Mouse (Mus musculus): ENCODE results near the gene Nucb1. TPM values are rescaled to one million over a fixed set of nuclear protein-coding genes. Genes with fewer than 3 reads are reported as not detected.
A peak's percentile ranks its signal among the peaks of the same experiment; 100 is the strongest.

Gene Nucb1
- total and polyA plus RNA-seq, 2 experiments: 68.1 to 307 TPM

DNA sequence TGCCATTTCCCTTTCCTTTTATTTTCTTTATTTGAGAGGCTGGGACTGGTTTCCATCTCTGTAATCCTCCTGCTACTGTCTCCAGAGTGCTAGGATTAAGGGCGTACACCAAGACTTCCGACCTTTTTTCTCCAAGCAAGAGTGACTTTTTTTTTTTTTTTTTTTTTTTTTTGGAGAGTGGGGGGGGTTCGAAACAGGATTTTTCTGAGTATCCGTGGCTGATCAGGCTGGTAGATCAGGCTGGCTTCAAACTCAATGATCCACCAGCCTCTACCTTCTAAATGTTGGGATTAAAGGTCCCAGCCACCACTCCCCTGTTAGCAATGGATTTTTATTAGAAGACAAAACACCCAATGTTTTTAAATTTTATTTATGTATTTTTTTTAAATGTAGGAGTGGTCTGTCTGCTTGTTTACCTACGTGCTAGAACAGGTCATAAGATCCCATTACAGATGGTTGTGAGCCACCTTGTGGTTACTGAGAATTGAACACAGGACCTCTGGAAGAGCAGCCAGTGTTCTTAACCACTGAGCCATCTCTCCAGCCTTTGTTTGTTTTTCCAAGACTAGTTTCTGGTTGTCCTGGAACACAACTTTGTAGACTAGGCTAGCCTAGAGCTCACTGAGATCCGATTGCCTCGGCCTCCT lies 16.4 kb upstream of the Nucb1 start:
- 12% methylated on average over 7 of the region's 7 CpGs for WGBS
- Histone ChIP-seq H3K79me2 (ENCODE audit: control insufficient read depth, insufficient read depth, low read length) (peaks cover 8% of the 10 kb centered on the region), H3K36me3 (ENCODE audit: control insufficient read depth, insufficient read depth, low read length) (peaks cover 3% of the 10 kb centered on the region; the same call in 1 of the 2 replicates), H3K4me3 (ENCODE audit: insufficient read depth, low read depth, low read length) (peak overlapping the region; percentile 86), H3K9ac (ENCODE audit: low read depth, low read length) (peak overlapping the region; percentile 57), H3K27ac (replicated peaks; ENCODE audit: insufficient read depth, low read depth, low read length) (peak overlapping the region; percentile 73), H3K4me1 (ENCODE audit: control insufficient read depth, insufficient read depth, low read length) (peaks cover 11% of the 10 kb centered on the region), H3K27me3 (ENCODE audit: control insufficient read depth, insufficient read depth, low read length) (no peaks in the 10 kb centered on the region)
- 0 out of 2 replicates have a peak, but pooled peaks have one; percentile 7 for TF ChIP-seq CTCF (IDR thresholded peaks at IDR 0.05; ENCODE audit: low read depth, low read length)
- TF ChIP-seq POLR2A (IDR thresholded peaks at IDR 0.05; ENCODE audit: extremely low read depth, insufficient read depth, low read length): no peak
- peak; percentile 72 for DNase-seq (ENCODE audit: extremely low read depth, low read depth, low spot score)

DNA sequence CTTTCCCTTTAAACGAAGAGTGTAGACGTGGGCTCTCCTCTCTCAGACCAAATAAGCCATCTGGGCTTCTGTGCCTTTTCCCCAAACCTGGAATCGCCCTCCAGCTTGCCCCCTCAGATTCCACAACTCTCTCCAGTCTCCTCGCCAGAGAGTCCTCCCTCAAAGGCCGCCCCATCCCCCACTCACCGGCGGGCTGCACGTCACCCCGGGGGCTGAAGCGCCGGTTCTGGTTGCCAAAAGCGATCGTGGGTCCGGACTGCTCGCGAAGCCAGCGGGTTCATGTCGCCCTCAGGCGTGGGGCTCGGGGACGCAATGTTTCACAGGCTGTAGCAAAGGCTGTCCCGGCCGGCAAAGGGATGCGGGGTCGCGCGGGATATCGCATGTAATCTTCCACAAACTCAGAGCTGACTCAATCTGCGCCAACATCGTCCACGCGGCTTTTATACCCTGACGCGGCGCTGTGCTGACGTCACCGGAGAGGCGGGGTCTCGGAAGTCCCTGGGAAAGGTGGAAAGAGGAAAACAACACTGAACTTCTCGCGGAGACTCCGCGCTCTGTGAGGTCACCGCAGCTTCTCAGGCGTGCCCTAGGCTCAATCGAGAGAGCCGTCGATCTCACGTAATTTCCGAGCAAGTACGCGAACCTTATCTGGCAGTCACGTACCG lies 15.7 kb upstream of the Nucb1 start, which contains the start of the genes Ppp1r15a and Plekha4:
Gene Ppp1r15a, minus strand, starts transcription at position 460 of the 665 bp plus-strand sequence.
Gene Plekha4, plus strand, starts transcription at position 522 of the 665 bp plus-strand sequence.
- H3K9ac ChIP-seq (ENCODE audit: low read depth, low read length): peak within 1 kb of the TSS; percentile 92
- peak; percentile 90 for DNase-seq (ENCODE audit: extremely low read depth, low read depth, low spot score)
- TF ChIP-seq POLR2A (IDR thresholded peaks at IDR 0.05; ENCODE audit: extremely low read depth, insufficient read depth, low read length) (peak; percentile 95), CTCF (IDR thresholded peaks at IDR 0.05; ENCODE audit: low read depth, low read length) (no peak)
- peak within 1 kb of the TSS; percentile 90 for H3K27ac ChIP-seq (replicated peaks; ENCODE audit: insufficient read depth, low read depth, low read length)
- H3K36me3 ChIP-seq (ENCODE audit: control insufficient read depth, insufficient read depth, low read length): peaks cover 3% of the 10 kb centered on the region; the same call in 1 of the 2 replicates
- peaks cover 11% of the 10 kb centered on the region for H3K4me1 ChIP-seq (ENCODE audit: control insufficient read depth, insufficient read depth, low read length)
- WGBS: under 1% methylated on average over 54 of the region's 54 CpGs
- H3K79me2 ChIP-seq (ENCODE audit: control insufficient read depth, insufficient read depth, low read length): peaks cover 8% of the 10 kb centered on the region
- H3K4me3 ChIP-seq (ENCODE audit: insufficient read depth, low read depth, low read length): peak within 1 kb of the TSS; percentile 86
- no peaks in the 10 kb centered on the region for H3K27me3 ChIP-seq (ENCODE audit: control insufficient read depth, insufficient read depth, low read length)

DNA sequence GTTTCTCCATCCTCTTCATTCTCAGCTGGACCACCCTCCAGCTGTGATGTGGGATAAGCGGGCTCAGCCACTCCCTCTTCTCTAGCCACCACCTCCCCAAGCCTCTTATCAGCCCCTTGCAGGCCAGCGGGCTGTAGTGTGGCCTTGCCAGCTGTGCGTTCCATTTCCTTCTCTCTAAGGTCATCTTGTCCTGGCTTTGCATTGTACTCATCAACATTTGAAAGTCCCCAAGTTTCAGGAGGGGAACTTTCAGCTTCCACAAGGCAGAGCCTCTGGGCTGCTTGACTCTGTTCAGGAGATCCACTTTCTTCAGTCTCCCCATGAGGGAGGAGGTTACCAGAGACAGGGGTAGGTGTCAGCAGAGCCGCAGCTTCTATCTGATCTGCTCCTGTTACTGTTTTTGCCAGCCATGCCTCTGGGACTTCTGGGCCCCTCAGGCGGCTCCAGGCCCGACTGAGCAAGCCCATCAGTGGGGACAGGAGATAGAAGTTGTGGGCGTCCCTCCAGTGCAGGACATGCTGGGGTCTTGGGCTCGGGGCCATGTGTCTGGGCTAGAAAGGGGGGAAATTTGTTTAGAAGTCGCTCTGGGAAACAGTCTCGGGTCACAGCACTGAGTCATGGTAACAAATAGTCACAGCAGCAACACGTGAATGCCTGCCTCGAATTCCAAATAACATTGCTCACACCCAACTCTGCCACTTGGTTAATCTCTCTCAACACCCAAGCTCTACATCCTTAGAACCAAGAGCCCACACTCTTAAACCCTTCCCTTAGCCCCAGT lies 14.8 kb upstream of the Nucb1 start:
- Histone ChIP-seq H3K79me2 (ENCODE audit: control insufficient read depth, insufficient read depth, low read length) (peaks cover 8% of the 10 kb centered on the region), H3K27me3 (ENCODE audit: control insufficient read depth, insufficient read depth, low read length) (no peaks in the 10 kb centered on the region), H3K4me3 (ENCODE audit: insufficient read depth, low read depth, low read length) (peak overlapping the region; percentile 86), H3K4me1 (ENCODE audit: control insufficient read depth, insufficient read depth, low read length) (peaks cover 11% of the 10 kb centered on the region), H3K27ac (replicated peaks; ENCODE audit: insufficient read depth, low read depth, low read length) (peak overlapping the region; percentile 90), H3K9ac (ENCODE audit: low read depth, low read length) (peak overlapping the region; percentile 92), H3K36me3 (ENCODE audit: control insufficient read depth, insufficient read depth, low read length) (peaks cover 3% of the 10 kb centered on the region; the same call in 1 of the 2 replicates)
- WGBS: 12% methylated on average over 12 of the region's 12 CpGs
- peak; percentile 46 for DNase-seq (ENCODE audit: extremely low read depth, low read depth, low spot score)
- TF ChIP-seq CTCF (IDR thresholded peaks at IDR 0.05; ENCODE audit: low read depth, low read length) (no peak), POLR2A (IDR thresholded peaks at IDR 0.05; ENCODE audit: extremely low read depth, insufficient read depth, low read length) (no peak)

DNA sequence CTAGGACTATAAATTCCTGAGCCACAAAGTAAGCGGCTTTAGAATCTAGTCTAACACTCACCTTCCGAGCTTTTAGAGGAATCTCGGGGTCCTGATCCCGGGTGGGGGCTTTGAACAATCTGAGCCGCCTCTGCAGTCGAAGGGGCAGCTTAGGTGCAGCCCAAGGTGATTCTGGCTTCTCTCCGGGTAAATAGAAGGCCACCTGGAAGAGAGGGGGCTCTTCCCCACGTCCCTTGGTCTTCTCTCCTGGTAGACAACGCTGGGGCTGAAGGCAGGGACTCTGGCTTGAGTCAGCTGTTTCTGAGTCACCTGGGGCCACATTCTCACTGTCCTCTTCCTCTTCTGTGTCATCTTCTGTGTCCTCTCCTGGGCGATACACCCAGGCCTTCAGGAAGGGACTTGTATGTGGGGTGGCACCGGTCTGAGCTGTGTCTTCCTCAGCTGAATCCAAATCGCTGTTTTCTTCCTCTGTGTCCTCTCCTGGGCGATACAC lies 13.5 kb upstream of the Nucb1 start:
- peaks cover 11% of the 10 kb centered on the region for H3K4me1 ChIP-seq (ENCODE audit: control insufficient read depth, insufficient read depth, low read length)
- H3K27me3 ChIP-seq (ENCODE audit: control insufficient read depth, insufficient read depth, low read length): no peaks in the 10 kb centered on the region
- no peak overlapping the region; the same call in 1 of the 2 replicates for H3K4me3 ChIP-seq (ENCODE audit: insufficient read depth, low read depth, low read length)
- peak overlapping the region; percentile 51 for H3K27ac ChIP-seq (replicated peaks; ENCODE audit: insufficient read depth, low read depth, low read length)
- 71% methylated on average over 13 of the region's 13 CpGs for WGBS
- TF ChIP-seq CTCF (IDR thresholded peaks at IDR 0.05; ENCODE audit: low read depth, low read length) (no peak), POLR2A (IDR thresholded peaks at IDR 0.05; ENCODE audit: extremely low read depth, insufficient read depth, low read length) (no peak)
- H3K9ac ChIP-seq (ENCODE audit: low read depth, low read length): peak overlapping the region; percentile 16
- H3K36me3 ChIP-seq (ENCODE audit: control insufficient read depth, insufficient read depth, low read length): peaks cover 3% of the 10 kb centered on the region; the same call in 1 of the 2 replicates
- no peak for DNase-seq (ENCODE audit: extremely low read depth, low read depth, low spot score)
- H3K79me2 ChIP-seq (ENCODE audit: control insufficient read depth, insufficient read depth, low read length): peaks cover 8% of the 10 kb centered on the region

DNA sequence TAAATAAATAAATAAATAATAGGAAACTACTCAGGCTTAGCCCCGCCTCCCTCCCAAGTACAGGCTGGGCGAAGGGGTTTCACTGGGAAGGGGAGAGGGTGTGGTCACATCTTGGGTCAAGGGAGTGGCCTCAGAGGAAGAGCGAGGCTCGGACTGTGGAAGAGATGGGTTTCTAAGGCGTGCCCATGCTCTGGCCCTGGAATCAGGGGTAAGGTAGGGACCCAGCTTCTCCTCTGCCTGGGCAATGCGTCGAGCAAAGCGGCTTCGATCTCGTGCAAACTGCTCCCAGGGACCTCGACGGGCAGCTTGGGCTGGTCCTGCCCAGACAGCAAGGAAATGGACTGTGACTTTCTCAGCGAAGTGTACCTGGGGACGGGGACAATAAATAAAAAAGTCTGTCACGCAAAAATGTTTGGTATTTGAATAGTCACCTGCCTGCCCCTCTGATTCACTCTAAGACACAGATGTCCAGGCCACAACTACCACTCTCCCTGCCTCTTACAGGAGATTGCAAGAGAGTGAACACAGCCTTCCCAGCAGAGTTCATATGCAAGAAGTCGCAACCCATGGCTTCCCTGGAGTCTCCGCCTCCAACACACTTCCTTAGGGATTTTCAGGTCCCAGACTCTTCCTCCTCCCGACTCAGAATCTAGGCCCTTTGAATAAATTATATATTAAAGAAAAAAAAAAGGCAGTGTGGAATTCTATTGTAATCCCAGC lies 12.9 kb upstream of the Nucb1 start:
- Histone ChIP-seq H3K36me3 (ENCODE audit: control insufficient read depth, insufficient read depth, low read length) (peaks cover 3% of the 10 kb centered on the region; the same call in 1 of the 2 replicates), H3K4me1 (ENCODE audit: control insufficient read depth, insufficient read depth, low read length) (peaks cover 11% of the 10 kb centered on the region), H3K27ac (replicated peaks; ENCODE audit: insufficient read depth, low read depth, low read length) (0 out of 2 replicates have a peak overlapping the region, but pooled peaks have one; percentile 4), H3K9ac (ENCODE audit: low read depth, low read length) (no peak overlapping the region), H3K4me3 (ENCODE audit: insufficient read depth, low read depth, low read length) (peak overlapping the region; percentile 19; the same call in 1 of the 2 replicates), H3K79me2 (ENCODE audit: control insufficient read depth, insufficient read depth, low read length) (peaks cover 8% of the 10 kb centered on the region), H3K27me3 (ENCODE audit: control insufficient read depth, insufficient read depth, low read length) (no peaks in the 10 kb centered on the region)
- TF ChIP-seq CTCF (IDR thresholded peaks at IDR 0.05; ENCODE audit: low read depth, low read length) (no peak), POLR2A (IDR thresholded peaks at IDR 0.05; ENCODE audit: extremely low read depth, insufficient read depth, low read length) (no peak)
- no peak for DNase-seq (ENCODE audit: extremely low read depth, low read depth, low spot score)
- 78% methylated on average over 18 of the region's 18 CpGs for WGBS

Measured in liver, adult 2 months (tissue).